Mouse (Mus musculus) cerebellum, adult 2 months (tissue): ENCODE measurements around the gene Inpp5b. TPM values are rescaled to one million over a fixed set of nuclear protein-coding genes. Genes with fewer than 3 reads are reported as not detected.
"Not testable (repeated sequence)": the region's sequence is repeated elsewhere in the genome, so short reads cannot be mapped to it uniquely, and the experiment has no call there.

ENCODE experiments used
- DNase-seq, 2 experiments: peaks; one replicate each; pipeline ENCODE4 v3.0.0; 2021
- H3K27ac ChIP-seq: fragments of 200-500 bp; 2 replicates; pipeline ENCODE4 v1.5.1; 2012; ENCODE audit warnings: low read length, control low read depth, inconsistent platforms; ENCODE audit not compliant: insufficient read depth
- H3K27me3 ChIP-seq: fragments of 200-500 bp; 2 replicates; pipeline ENCODE4 v1.6.1; 2012; ENCODE audit warnings: inconsistent platforms, mild to moderate bottlenecking, low read length, moderate library complexity; ENCODE audit not compliant: control insufficient read depth, insufficient read depth
- H3K4me1 ChIP-seq: fragments of 200-500 bp; 2 replicates; pipeline ENCODE4 v1.6.1; 2011; ENCODE audit warnings: low read length; ENCODE audit not compliant: control insufficient read depth, insufficient read depth
- H3K4me3 ChIP-seq: fragments of 200-500 bp; replicated peaks from 2 replicates; pipeline ENCODE3; 2011; ENCODE audit warnings: mild to moderate bottlenecking, low read depth, low read length, control low read depth; ENCODE audit not compliant: insufficient read depth
- CTCF ChIP-seq: fragments of 200-500 bp; IDR thresholded peaks from 2 replicates; pipeline ENCODE4 v1.5.1; 2011; ENCODE audit warnings: low read depth, mild to moderate bottlenecking, control low read depth, low read length, moderate library complexity, borderline replicate concordance; ENCODE audit not compliant: insufficient read depth
- POLR2A ChIP-seq: fragments of 200-500 bp; IDR thresholded peaks from 2 replicates; pipeline ENCODE4 v1.6.1; 2011; ENCODE audit warnings: low read length, control low read depth, borderline replicate concordance; ENCODE audit not compliant: insufficient read depth
- WGBS: fragments of 180-500 bp; shearing (Covaris S2); methylation state at CpG from one replicate; pipeline ENCODE4 v1.1.7; 2018; 5-methylcytosine and 5-hydroxymethylcytosine counted together
- polyA plus RNA-seq: library from polyadenylated mRNA; depleted of rRNA; stranded (reverse); fragments of >200 nt; gene quantifications from 2 replicates; pipeline ENCODE4 v1.2.3, GENCODE M21; 2012

Gene Inpp5b
- polyA plus RNA-seq, 1 experiment, result 92.4 TPM

DNA sequence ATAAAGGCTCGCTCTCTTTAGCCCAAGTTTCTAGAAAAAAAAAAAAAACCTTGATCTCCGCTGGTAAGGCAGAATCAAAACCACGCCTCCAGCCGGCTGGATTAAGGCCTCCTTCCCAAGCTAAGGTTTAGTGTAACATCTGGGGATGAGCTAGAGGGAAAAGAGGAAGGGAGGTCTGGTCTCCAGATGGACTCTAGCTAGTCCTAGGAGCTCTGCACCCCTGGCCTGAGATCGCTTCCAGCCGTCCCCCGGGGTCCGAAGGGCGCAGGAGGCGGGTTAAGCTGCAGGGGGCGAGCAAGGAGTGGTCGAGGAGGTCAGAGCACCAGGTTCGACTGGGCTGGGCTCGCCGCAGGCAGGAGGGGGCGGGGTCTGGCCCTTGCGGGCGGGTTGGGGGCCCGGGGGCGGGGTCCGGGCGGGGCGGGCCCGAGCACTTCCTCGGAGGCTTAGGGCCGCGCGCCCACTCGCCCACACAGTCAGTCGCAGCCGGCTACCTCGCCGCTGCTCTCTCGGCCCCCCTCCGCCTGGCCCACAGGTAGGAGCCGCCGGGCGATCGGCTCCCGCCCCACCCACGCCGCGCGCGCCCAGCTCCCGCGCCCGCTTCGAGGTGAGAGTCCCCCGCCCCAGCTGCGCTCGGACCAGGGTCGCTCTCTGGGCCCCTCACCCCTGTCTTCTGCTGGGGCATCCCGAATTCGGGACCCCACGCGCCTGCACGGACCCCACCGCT, 41.2 kb upstream of the Inpp5b start, which contains the start of gene Fhl3:
Gene Fhl3 (plus strand): TSS at position 454 of the 724 bp plus-strand sequence.
- H3K4me3 ChIP-seq, result peak within 1 kb of the TSS; percentile 34
- no peaks in the 10 kb centered on the region for H3K27me3 ChIP-seq
- TF ChIP-seq CTCF (no peak), POLR2A (no peak)
- WGBS, result 5% methylated on average over 50 of the region's 59 CpGs
- peaks cover 7% of the 10 kb centered on the region; the same call in 1 of the 2 replicates for H3K4me1 ChIP-seq
- DNase-seq, result no peak
- no peak within 1 kb of the TSS for H3K27ac ChIP-seq

DNA sequence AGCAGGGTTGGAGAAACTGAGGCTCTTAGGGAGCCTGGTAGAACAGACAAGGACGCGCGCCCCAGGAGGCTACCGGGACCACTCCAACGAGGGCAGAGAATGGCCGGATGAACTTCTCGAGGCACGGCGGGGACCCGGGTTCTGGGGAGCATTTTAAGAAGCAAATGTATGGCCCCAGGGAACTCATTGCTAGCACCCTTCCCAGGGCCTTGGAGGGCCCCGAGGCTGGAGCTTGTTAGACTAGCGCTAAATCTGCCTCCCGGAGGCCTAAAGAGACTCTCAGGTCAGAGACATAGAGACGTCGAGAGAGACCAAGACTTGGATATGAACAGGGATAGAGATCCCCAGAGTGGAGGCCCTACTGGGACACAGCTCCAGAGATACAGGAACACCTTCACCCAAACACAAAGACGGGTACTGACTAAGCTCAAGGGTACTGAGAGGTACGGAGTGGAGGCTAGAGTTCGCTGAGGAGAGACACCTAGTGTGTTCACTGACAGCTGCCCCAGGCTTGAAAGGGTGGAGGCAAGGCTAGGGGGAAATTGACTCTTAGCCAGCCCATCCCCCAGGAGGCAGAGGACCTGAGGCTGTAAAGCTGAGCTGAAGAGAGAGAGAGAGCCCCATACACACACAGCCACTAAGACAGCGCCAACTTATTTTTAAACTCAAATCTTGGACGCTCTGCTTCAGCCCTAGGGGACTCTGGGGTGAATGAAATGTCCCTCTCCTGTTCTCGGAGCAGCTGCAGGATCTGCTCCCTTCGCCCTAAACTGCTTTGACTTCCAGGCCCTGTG, 40.4 kb upstream of the Inpp5b start:
- no peaks in the 10 kb centered on the region for H3K27me3 ChIP-seq
- peaks cover 7% of the 10 kb centered on the region; the same call in 1 of the 2 replicates for H3K4me1 ChIP-seq
- peak overlapping the region; percentile 34 for H3K4me3 ChIP-seq
- DNase-seq, result no peak
- no peak overlapping the region for H3K27ac ChIP-seq
- TF ChIP-seq POLR2A, result no peak
- TF ChIP-seq CTCF, result no peak
- 18% methylated on average over 22 of the region's 22 CpGs for WGBS

GRCm38 (mm10) chr4:124701916-124702315, 39.7 kb upstream of the Inpp5b start:
- TF ChIP-seq POLR2A, result no peak
- no peak for TF ChIP-seq CTCF
- no peak for DNase-seq
- Histone ChIP-seq H3K4me1 (peaks cover 7% of the 10 kb centered on the region; the same call in 1 of the 2 replicates), H3K27me3 (no peaks in the 10 kb centered on the region), H3K27ac (no peak overlapping the region), H3K4me3 (no peak overlapping the region)
- 12% methylated on average over 5 of the region's 5 CpGs for WGBS

DNA sequence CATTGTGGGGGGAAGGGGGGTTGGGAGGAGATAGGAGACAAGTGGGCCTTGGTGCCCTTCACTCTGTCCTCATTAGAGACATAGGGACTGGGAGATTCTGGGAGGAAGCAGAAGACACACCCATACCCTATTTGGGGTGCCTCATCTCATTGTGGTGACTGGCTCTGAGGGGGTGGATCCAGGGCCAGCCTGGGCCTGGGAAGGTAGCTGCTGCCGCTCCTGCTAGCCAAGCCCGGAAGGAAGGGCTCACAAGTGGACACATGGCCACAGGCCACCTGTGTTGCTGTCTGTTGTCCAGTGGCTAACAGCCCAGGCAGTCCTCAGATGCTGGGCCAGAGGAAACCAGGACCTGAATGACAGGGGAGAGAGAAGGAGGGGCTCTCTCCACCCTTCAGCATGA, 38.2 kb upstream of the Inpp5b start:
- H3K4me3 ChIP-seq, result no peak overlapping the region

GRCm38 (mm10) chr4:124703881-124704796, 37.5 kb upstream of the Inpp5b start:
- TF ChIP-seq CTCF (no peak), POLR2A (no peak)
- Histone ChIP-seq H3K27me3 (no peaks in the 10 kb centered on the region), H3K4me3 (no peak overlapping the region), H3K4me1 (peaks cover 7% of the 10 kb centered on the region; the same call in 1 of the 2 replicates), H3K27ac (no peak overlapping the region)
- WGBS, result 49% methylated on average over 6 of the region's 6 CpGs
- no peak for DNase-seq

More for the DNA sequence above, 38.2 kb upstream of the Inpp5b start:
- Histone ChIP-seq H3K27ac (no peak overlapping the region), H3K27me3 (no peaks in the 10 kb centered on the region), H3K4me1 (peaks cover 7% of the 10 kb centered on the region; the same call in 1 of the 2 replicates)
- DNase-seq, result no peak
- TF ChIP-seq POLR2A (no peak), CTCF (no peak)
- WGBS, result 16% methylated on average over 2 of the region's 2 CpGs

DNA sequence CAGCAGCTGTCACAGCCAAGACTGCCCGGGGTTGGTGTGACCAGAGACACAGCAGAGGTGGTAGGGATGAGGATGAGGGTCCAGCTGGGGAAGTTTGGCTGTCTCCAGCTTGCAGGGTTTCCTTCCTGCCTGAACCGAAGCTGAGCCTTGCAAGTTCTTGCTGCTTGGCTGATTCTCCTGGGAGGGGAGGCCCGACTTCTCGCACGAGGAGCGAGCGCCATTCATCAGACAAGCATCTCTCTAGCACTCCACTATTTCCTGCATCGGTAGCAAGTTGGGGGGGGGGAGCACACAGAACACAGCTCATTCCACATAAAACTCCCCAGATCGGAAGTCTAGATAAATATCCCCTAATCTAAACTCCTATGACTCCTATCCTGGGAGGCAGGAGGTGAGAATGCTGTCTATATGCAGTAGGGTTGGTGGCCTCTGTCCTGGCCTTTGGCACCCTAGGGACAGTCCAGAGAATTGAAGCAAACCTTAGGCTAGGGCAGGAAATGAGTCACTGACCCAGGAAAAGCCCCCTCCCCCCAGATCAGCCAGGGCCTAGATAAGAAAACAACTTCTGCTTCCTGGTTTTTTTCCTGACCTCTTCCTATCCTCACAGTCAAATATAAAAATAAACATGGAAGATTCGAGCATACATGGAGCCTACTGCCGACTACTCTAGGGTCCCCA, 36.7 kb upstream of the Inpp5b start:
- Histone ChIP-seq H3K4me3 (no peak overlapping the region), H3K27ac (no peak overlapping the region), H3K4me1 (peaks cover 7% of the 10 kb centered on the region; the same call in 1 of the 2 replicates), H3K27me3 (no peaks in the 10 kb centered on the region)
- no peak for TF ChIP-seq POLR2A
- no peak for TF ChIP-seq CTCF
- WGBS, result 44% methylated on average over 11 of the region's 11 CpGs
- no peak for DNase-seq

GRCm38 (mm10) chr4:124705661-124706269, 35.9 kb upstream of the Inpp5b start:
- H3K4me3 ChIP-seq, result no peak overlapping the region
- peaks cover 7% of the 10 kb centered on the region; the same call in 1 of the 2 replicates for H3K4me1 ChIP-seq
- DNase-seq, result no peak
- TF ChIP-seq CTCF, result no peak
- TF ChIP-seq POLR2A, result no peak
- H3K27me3 ChIP-seq, result no peaks in the 10 kb centered on the region
- WGBS, result 83% methylated on average over 23 of the region's 23 CpGs
- H3K27ac ChIP-seq, result no peak overlapping the region

DNA sequence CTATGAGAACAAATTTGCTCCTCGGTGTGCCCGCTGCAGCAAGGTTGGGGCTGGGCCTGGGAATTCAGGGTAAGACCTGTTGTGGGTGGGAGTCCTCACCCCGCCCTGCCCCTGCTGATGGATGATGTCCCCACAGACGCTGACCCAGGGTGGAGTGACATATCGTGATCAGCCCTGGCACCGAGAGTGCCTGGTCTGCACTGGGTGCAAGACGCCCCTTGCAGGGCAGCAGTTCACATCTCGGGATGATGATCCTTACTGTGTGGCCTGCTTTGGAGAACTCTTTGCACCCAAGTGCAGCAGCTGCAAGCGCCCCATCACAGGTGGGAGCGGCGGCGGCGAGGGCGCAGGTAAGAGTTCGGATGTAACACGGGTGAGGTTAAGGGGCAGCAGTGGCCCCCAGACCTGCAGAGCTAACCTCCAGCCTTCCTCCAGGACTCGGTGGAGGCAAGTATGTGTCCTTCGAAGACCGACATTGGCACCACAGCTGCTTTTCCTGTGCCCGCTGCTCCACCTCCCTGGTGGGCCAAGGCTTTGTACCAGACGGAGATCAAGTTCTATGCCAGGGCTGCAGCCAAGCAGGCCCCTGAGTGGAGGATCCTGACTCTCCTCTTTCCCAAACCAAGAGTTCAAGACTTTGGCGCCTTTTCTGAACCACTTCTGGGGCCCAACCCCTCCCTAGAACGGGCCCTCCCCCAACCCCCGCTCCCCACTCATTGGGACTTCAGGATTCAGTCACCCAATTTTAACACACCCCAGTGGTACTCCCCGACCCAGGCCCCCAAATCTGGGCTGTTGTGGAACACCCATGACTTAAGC, 34.1 kb upstream of the Inpp5b start:
- 70% methylated on average over 25 of the region's 25 CpGs for WGBS
- H3K4me1 ChIP-seq, H3K27me3 ChIP-seq, DNase-seq, H3K27ac ChIP-seq, H3K4me3 ChIP-seq: not testable (repeated sequence)

DNA sequence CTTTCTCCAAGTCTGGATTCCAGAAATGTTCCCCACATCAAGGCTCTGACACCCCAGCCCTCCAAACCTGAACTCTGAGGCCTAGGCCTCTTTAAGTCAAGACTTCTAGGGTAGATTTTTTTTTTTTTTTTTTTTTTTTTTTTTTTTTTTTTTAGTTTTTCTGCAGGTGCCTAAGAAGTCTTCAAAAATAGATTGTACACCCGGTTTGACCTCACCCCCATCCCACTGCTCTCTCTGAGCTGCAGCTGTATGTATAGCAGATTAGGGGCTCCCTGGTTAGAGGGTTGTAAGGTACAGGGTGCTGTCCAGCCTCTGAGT, 33.5 kb upstream of the Inpp5b start:
- not testable (repeated sequence) for DNase-seq, H3K27me3 ChIP-seq, H3K4me3 ChIP-seq, H3K4me1 ChIP-seq, H3K27ac ChIP-seq
- WGBS, result 58% methylated on average over 1 of the region's 1 CpGs
